Mouse (Mus musculus): Measurements from ENCODE around the gene Gjb3.

Gene Gjb3

GRCm38 (mm10) chr4:127279241-127279640, 51.4 kb downstream of the Gjb3 start:
- no peak for DNase-seq (ENCODE audit: low spot score in 2 of 2)

DNA sequence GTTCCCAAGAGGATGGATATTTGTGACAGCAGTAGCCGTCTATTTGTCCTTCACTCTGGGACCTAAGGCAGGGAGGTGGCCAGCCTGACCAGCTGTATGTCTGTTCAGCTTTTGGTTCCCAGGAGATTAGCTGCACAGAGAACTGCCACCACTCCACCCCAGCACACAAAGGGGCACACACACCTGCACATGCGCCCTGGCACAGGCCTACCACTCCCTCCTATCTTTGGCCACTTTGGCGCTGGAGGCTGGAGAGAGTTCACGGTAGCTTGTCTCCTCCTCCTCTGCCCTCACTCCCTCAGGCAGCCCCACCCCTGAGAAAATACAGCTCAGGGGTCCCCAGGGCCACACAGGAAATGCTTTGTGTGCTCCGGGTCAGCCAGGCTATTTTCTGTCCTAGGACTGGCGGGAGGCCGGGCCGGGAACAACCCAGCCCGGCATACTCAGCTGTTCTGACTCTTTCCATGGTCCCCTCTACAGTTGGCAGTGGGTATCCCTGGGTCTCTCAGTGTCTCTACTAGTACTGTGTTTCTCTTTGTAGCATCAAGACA, 52.1 kb downstream of the Gjb3 start:
- no peak for DNase-seq (ENCODE audit: low spot score in 2 of 2)

Measured in spleen, postnatal 4 days (tissue).